Mouse (Mus musculus) mature B cell (primary cell): ENCODE results near the gene Fbxo7.
"Not testable (repeated sequence)": the region's sequence is repeated elsewhere in the genome, so short reads cannot be mapped to it uniquely, and the experiment has no call there.

Experiments used
- in situ Hi-C: fragments of 300-500 bp; cut with MboI; formaldehyde crosslinking; loops from 2 replicates; pipeline ENCODE4 v1.14.3; 2019

The Fbxo7 gene

DNA sequence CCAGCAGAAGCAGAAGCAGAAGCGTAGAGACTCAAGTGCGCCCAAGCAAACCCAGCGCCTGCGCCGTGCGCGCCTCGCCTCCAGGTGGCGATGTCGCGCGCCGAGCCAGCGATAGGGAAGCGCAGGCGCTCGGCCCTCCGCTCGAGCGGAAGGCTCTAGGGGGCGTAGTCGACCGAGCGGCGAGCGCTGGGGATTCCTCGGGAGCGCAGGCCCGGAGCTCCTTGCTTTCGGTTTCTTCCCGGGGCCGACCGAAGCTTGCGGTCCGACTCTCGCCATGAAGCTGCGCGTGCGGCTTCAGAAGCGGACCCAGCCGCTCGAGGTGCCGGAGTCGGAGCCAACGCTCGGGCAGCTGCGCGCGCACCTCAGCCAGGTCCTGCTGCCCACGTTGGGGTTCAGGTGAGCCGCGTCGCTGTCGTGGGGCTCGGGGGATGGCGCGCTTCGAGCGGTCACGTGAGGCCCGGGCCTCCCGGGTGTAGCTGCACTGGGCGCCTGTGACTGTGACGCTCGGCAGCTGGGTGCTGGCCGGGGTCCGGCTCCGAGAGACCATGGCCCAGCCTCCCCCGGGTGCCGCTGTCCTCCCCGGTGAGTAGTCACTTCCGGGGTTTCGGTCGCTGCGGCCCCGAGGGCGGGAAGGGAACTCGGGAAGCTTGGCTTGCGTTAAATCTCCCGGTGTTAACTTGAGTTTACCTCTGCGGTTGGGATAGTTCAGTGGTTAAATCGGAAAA lies at the start of gene Fbxo7:
Fbxo7 (plus strand) TSS at position 224 of the 725 bp plus-strand sequence.
- in situ Hi-C loops, result no loop called here

DNA sequence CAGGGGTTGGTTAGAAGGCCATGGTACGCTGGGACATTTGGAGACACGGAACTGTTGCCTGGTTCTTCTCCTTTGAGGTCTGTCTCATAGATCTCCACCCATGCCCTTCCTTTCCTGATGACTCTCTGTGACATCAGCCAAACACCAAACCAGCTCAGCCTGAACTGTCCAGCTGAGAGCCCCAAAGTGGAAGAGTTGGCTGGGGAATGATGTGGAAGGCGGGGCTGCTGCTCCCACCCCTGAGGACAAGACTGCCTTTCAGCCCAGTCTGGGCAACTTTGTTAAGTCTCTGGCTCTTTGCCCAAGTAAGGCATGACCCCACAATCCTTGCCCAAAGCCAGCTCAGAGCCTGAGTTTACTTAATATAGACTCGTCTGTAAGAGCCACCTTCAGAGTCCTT lies 48.9 kb upstream of the Fbxo7 start:
- in situ Hi-C loops, result loop anchor here (25.0 kb wide), 1 partner anchor 489 kb away; no protein-coding TSS in a partner anchor

GRCm38 (mm10) chr10:85989412-85990115 lies 32.2 kb upstream of the Fbxo7 start:
- in situ Hi-C loops, result no loop called here

DNA sequence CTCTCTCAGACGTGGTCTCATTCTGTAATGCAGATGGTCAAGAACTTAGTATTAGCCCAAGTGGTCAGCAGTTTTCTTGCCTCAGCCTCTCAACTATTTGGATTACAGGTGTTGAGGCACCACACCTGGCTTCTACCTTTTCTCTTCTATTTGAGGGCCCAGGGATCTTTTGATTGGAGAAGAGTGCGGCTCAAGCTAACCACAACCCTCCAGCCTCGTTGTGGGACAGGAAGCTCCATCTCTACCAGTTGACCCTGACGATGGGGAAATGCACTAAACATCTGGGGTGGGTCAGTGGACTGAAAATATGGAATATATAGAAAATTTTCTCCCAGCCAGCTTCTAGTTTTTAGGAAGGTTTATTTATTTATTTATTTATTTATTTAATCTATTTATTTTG lies 29.4 kb upstream of the Fbxo7 start:
- in situ Hi-C loops, result no loop called here

GRCm38 (mm10) chr10:85993836-85994235 lies 27.9 kb upstream of the Fbxo7 start:
- in situ Hi-C loops, result no loop called here

DNA sequence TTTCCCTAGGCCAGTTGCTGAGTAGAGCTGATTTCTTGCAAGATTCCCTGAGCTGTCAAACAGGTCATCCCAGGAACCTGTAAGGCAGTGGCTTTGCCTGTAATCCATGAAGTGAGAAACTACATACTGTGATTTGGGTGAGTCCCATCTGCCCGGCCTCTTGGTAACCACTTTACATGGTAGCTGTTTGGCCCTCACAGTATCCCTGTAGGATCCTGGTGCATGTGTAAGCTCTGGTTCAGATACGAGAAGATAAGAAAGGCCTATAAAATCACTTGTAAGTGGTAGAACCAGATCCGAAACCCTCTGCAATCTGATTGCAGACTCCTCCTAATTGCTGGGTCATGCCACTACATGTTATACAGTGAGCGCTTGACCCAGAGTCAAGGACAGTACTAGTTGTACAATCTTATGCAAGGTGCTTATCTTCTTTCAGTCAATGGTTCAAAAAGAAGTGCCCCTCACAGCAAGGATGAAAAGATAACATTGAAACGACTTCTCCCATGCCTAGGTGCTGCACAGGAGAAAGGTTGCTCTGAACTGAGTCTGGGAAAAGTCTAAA lies 27.1 kb upstream of the Fbxo7 start:
- in situ Hi-C loops, result no loop called here

DNA sequence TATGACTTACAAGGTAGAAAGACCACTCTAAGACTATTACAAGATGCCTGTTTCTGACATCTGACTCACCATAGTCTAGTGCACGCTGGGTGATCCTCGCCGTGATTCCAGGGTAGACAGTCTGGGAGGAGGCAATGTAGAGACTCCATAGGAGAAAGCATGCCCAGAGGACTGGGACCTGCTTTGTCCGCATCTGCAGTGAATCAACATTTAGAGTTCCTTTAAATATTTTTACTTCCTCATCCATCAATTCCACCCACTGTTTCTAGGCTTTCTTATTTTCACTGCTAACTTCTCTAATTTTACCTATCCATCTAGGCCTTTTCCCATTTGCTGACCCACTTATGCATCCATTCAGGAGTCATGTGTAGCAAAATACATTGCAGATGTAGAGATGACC lies 21.3 kb upstream of the Fbxo7 start:
- in situ Hi-C loops, result no loop called here

- in situ Hi-C loops, result no loop called here
These were observed 15.3 kb upstream of the Fbxo7 start for GRCm38 (mm10) chr10:86006455-86006854.

GRCm38 (mm10) chr10:86009688-86010087 lies 12.1 kb upstream of the Fbxo7 start:
- in situ Hi-C loops, result no loop called here

- in situ Hi-C loops, result no loop called here
These were observed 11.1 kb upstream of the Fbxo7 start for GRCm38 (mm10) chr10:86010636-86011035.

DNA sequence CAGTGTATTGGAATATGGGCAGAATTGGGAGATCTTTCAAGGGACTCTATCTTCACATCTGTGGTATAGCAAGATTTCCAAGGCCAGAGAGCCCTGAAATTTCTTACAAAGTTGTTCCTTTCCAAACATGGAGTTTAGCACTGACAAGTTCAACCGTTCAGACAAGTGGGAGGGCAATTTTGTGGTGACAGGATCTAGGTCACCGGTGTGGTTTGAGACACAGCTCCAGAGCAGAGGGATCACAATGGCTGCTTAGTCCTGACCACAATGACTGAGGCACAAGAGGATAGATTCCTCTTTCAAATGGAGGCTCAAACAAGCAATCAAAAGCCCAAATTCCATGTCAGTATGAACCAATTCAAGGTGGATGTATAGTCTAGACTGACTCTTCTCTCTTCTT lies 10.6 kb upstream of the Fbxo7 start:
- in situ Hi-C loops, result no loop called here

GRCm38 (mm10) chr10:86011781-86012180 lies 10.0 kb upstream of the Fbxo7 start, which contains the start of gene Bpifc:
Gene Bpifc (minus strand): TSS chr10:86011895.
- in situ Hi-C loops, result no loop called here

DNA sequence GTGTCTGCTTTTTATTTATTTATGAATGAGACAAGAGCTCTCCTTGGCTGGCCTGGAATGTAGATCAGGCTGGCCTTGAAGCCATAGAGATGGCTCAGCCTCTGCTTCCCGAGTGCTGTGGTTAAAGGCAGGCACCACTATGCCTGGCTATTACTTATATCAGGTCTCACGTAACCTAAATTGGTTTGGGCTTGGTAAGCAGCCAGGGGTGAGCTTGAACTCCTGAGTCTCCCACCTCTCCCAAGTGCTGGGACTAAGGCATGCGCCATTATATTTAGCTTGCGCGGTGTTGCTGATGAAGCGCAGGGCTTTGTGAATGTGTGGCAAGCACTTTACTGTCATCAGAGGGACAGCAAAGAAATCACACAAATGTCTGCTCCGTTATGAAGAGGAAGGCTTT lies 4.0 kb upstream of the Fbxo7 start:
- in situ Hi-C loops, result no loop called here

DNA sequence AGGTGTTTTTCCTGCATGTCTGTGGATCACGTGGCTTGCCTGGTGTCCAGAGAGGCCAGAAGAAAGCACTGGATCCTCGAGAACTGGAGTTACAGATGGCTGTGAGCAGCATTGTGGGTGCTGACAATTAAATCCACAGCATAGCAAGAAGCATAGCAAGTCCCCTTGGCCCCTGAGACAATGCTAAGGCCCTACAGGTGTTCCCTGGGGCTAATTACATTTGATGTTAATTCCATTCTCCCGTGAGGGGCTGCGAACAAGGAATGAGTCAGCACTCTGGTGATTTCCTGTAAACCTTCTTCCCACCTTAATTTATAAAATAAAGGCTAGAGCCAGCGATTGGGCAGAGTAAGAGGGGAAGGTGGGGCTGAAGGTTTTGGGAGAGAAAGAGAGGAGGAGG lies 3.0 kb upstream of the Fbxo7 start:
- in situ Hi-C loops, result no loop called here

DNA sequence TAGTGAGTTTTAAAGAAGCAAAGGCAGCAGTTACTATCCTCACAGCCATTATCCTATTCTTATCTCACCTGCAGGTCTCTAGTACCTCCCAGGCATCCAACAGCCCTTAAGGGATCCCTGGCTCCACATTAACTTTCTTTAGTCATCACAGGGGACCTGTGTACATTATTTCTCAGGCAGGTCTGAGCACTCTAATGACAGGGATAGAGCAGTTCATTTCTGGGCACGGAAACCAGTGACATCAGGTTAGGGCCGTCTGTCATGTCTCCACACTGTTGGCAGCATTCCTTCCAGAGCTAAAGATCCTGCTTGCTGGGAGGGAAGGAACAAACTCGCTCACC lies 394 bp upstream of the Fbxo7 start:
- in situ Hi-C loops, result no loop called here

- in situ Hi-C loops, result no loop called here
These were observed 673 bp downstream of the Fbxo7 start for GRCm38 (mm10) chr10:86022474-86022816.

GRCm38 (mm10) chr10:86023149-86023548 lies 1.4 kb downstream of the Fbxo7 start:
- in situ Hi-C loops, result no loop called here

- in situ Hi-C loops, result no loop called here
These were observed 4.1 kb downstream of the Fbxo7 start for GRCm38 (mm10) chr10:86025906-86026305.

- in situ Hi-C loops, result no loop called here
These were observed 4.6 kb downstream of the Fbxo7 start for GRCm38 (mm10) chr10:86026354-86026753.

DNA sequence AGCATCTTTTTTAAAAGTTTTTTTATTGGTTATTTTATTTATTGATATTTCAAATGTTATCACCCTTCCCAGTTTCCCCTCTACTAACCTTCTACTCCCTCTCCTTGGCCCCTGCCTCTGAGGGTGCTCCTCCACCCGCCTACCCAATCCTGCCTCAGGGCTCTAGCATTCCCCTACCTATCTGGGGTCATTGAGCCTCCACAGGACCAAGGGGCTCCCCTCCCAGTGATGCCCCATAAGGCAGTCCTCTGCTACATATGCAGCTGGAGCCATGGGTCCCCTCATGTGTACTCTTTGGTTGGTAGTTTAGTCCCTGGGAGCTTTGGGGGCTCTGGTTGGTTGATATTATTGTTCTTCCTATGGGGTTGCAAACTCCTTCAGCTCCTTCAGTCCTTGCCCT lies 5.0 kb downstream of the Fbxo7 start:
- in situ Hi-C loops, result not testable (repeated sequence)

DNA sequence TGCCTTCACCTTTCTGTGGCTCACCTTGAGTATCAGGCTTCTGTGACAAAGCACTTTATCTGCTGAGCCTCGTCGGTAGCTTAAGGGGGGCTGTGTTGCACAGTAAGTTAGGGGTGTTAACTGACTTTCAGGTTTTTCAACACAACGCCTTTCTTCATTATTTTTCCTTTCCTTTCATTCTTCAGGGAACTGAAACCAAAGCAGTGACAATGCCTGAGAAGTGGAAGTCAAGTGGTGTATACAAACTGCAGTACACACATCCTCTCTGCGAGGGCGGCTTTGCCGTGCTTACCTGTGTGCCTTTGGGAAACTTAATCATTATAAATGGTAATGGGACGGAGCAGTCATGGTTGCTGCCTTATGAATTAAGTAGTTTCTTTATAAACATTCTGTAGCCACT lies 9.0 kb downstream of the Fbxo7 start:
- in situ Hi-C loops, result no loop called here

GRCm38 (mm10) chr10:86032517-86032916 lies 10.7 kb downstream of the Fbxo7 start:
- in situ Hi-C loops, result no loop called here

GRCm38 (mm10) chr10:86034007-86034728 lies 12.4 kb downstream of the Fbxo7 start:
- in situ Hi-C loops, result no loop called here
